Mouse (Mus musculus): ENCODE data around the gene Ppp2r1b. TPM values are rescaled to one million over a fixed set of nuclear protein-coding genes. Genes with fewer than 3 reads are reported as not detected.

Ppp2r1b gene
- polyA plus RNA-seq, 2 experiments, result 25.2 to 51.0 TPM

DNA sequence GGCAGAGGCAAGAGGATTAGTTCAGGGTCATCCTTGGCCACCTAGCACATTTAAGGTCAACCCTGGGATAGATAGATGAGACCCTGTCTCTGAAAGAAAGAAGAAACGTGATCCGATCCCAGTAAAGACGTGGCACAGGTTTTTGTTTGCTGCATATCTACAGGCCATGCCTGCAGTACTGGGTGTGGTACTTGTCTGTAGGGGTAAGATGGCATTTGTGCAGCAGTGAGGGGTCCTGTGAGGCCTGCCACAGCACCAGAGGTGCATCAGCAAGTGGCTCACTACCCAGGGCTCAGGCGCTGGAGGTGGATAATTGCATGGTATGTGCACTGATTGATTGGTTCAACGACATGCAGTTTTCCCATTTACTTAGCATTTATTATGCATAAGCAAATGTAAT lies 31.3 kb upstream of the Ppp2r1b start:
- Histone ChIP-seq H3K4me1 (ENCODE audit: control insufficient read depth, insufficient read depth, low read length) (no peaks in the 10 kb centered on the region), H3K27me3 (ENCODE audit: control insufficient read depth, insufficient read depth, low read length) (no peaks in the 10 kb centered on the region), H3K27ac (replicated peaks; ENCODE audit: low read depth, low read length) (no peak overlapping the region), H3K9me3 (ENCODE audit: control insufficient read depth, low read length) (no peaks in the 10 kb centered on the region), H3K4me3 (replicated peaks; ENCODE audit: low read length) (no peak overlapping the region), H3K4me2 (replicated peaks; ENCODE audit: low read depth, low read length, severe bottlenecking) (no peak overlapping the region), H3K36me3 (ENCODE audit: control insufficient read depth, insufficient read depth, low read length) (peaks cover 52% of the 10 kb centered on the region), H3K9ac (ENCODE audit: low read depth, low read length, severe bottlenecking) (no peak overlapping the region)
- no peak for TF ChIP-seq POLR2A (IDR thresholded peaks at IDR 0.05; ENCODE audit: borderline replicate concordance, extremely low read depth, insufficient read depth, insufficient read length)
- ATAC-seq (ENCODE audit: low FRiP score, low read depth), result no peak
- DNase-seq (ENCODE audit: low spot score), result no peak
- 95% methylated on average over 5 of the region's 5 CpGs for WGBS

DNA sequence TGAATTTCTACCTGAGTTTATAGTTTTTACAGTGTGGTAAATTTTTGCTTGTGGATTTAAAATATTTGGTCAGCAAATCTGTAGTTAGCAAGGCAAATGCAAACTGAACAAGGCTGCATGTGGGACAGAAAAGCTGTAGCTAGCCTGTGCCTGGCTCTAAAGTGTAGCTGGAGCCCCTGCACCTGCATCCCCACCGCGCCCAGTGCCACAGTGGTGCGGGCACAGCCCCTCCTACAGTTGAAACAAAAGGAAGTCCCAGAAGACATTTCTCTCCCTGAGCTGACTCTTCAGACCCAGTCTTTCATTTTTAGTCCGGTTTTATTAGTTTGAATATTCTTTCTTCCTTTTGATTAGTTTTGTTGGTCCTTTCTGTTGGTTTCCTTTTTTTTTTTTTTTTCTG lies 29.4 kb upstream of the Ppp2r1b start:
- peaks cover 42% of the 10 kb centered on the region for H3K36me3 ChIP-seq (ENCODE audit: control insufficient read depth, insufficient read depth, low read length)
- H3K4me2 ChIP-seq (replicated peaks; ENCODE audit: low read depth, low read length, severe bottlenecking), result no peak overlapping the region
- H3K27me3 ChIP-seq (ENCODE audit: control insufficient read depth, insufficient read depth, low read length), result no peaks in the 10 kb centered on the region
- ATAC-seq (ENCODE audit: low FRiP score, low read depth) (no peak), DNase-seq (ENCODE audit: low spot score) (no peak)
- no peaks in the 10 kb centered on the region for H3K9me3 ChIP-seq (ENCODE audit: control insufficient read depth, low read length)
- H3K9ac ChIP-seq (ENCODE audit: low read depth, low read length, severe bottlenecking), result no peak overlapping the region
- 91% methylated on average over 4 of the region's 4 CpGs for WGBS
- no peaks in the 10 kb centered on the region for H3K4me1 ChIP-seq (ENCODE audit: control insufficient read depth, insufficient read depth, low read length)
- no peak overlapping the region for H3K4me3 ChIP-seq (replicated peaks; ENCODE audit: low read length)
- TF ChIP-seq POLR2A (IDR thresholded peaks at IDR 0.05; ENCODE audit: borderline replicate concordance, extremely low read depth, insufficient read depth, insufficient read length), result no peak
- H3K27ac ChIP-seq (replicated peaks; ENCODE audit: low read depth, low read length), result no peak overlapping the region

DNA sequence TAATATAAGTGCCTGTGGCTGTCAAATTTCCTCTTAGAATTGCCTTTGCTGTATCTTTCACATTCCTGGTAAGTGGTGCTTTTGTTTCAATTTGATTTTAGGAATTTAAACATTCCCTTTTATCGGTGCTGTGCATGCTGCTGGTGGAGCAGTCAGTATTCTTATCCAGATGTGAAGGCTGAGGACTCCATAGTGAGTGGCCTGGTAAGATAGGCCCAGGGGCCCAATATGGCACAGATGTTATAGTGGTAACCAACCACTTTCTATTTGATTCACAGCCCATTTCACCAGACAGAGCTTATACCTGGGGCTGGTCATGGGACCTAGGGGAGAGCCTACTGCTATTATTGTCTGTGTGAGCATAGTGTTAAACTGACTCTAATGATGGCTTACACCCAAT lies 28.6 kb upstream of the Ppp2r1b start:
- ATAC-seq (ENCODE audit: low FRiP score, low read depth) (no peak), DNase-seq (ENCODE audit: low spot score) (no peak)
- Histone ChIP-seq H3K27ac (replicated peaks; ENCODE audit: low read depth, low read length) (no peak overlapping the region), H3K4me3 (replicated peaks; ENCODE audit: low read length) (no peak overlapping the region), H3K4me1 (ENCODE audit: control insufficient read depth, insufficient read depth, low read length) (no peaks in the 10 kb centered on the region), H3K9me3 (ENCODE audit: control insufficient read depth, low read length) (no peaks in the 10 kb centered on the region), H3K27me3 (ENCODE audit: control insufficient read depth, insufficient read depth, low read length) (no peaks in the 10 kb centered on the region), H3K4me2 (replicated peaks; ENCODE audit: low read depth, low read length, severe bottlenecking) (no peak overlapping the region), H3K9ac (ENCODE audit: low read depth, low read length, severe bottlenecking) (no peak overlapping the region), H3K36me3 (ENCODE audit: control insufficient read depth, insufficient read depth, low read length) (peaks cover 38% of the 10 kb centered on the region)
- TF ChIP-seq POLR2A (IDR thresholded peaks at IDR 0.05; ENCODE audit: borderline replicate concordance, extremely low read depth, insufficient read depth, insufficient read length), result no peak
- 94% methylated on average over 1 of the region's 1 CpGs for WGBS

DNA sequence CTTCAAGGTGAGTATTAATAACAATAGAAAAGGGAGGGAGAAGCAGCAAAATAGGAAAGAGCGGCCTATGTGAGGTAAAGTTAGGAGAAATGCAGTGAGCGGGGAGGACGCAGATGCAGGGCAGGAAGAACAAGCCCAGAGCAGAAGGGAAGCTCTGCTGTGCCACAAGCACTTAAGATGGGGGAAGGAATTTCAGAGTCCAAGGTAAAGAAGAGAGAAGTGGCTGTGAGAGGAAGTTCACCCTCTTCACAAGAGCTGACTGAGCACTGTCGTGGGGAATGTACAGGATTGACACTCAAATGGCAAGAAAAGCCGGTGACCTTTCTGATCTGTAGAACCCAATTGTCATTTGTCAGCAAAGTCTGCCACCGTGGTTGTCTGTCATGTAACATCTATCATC lies 27.1 kb upstream of the Ppp2r1b start:
- DNase-seq (ENCODE audit: low spot score) (no peak), ATAC-seq (ENCODE audit: low FRiP score, low read depth) (no peak)
- Histone ChIP-seq H3K36me3 (ENCODE audit: control insufficient read depth, insufficient read depth, low read length) (peaks cover 47% of the 10 kb centered on the region), H3K4me1 (ENCODE audit: control insufficient read depth, insufficient read depth, low read length) (no peaks in the 10 kb centered on the region), H3K9ac (ENCODE audit: low read depth, low read length, severe bottlenecking) (no peak overlapping the region), H3K4me2 (replicated peaks; ENCODE audit: low read depth, low read length, severe bottlenecking) (no peak overlapping the region), H3K9me3 (ENCODE audit: control insufficient read depth, low read length) (no peaks in the 10 kb centered on the region), H3K27ac (replicated peaks; ENCODE audit: low read depth, low read length) (no peak overlapping the region), H3K27me3 (ENCODE audit: control insufficient read depth, insufficient read depth, low read length) (no peaks in the 10 kb centered on the region), H3K4me3 (replicated peaks; ENCODE audit: low read length) (no peak overlapping the region)
- WGBS, result 88% methylated on average over 6 of the region's 6 CpGs
- TF ChIP-seq POLR2A (IDR thresholded peaks at IDR 0.05; ENCODE audit: borderline replicate concordance, extremely low read depth, insufficient read depth, insufficient read length), result no peak

DNA sequence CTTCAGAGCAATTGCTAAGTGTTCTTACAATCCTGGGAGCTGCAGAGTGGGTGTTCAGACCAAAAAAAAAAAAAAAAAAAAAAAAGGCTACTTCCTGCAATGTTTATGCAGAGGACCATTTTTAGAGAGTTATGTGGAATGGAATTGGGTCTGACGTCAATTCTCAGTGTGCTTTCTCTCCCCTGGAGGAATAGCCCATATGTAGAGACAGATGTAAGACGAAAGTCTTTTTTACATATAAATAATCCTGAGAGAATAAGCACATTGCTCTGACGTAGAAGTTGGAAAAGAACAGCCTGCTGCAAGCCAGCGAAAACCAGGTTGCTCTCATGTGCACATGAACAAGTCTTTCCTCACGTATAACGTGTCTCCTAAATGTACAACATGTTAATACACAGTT lies 25.4 kb upstream of the Ppp2r1b start:
- H3K4me2 ChIP-seq (replicated peaks; ENCODE audit: low read depth, low read length, severe bottlenecking), result no peak overlapping the region
- peaks cover 38% of the 10 kb centered on the region for H3K36me3 ChIP-seq (ENCODE audit: control insufficient read depth, insufficient read depth, low read length)
- no peak overlapping the region for H3K27ac ChIP-seq (replicated peaks; ENCODE audit: low read depth, low read length)
- H3K9ac ChIP-seq (ENCODE audit: low read depth, low read length, severe bottlenecking), result no peak overlapping the region
- H3K4me3 ChIP-seq (replicated peaks; ENCODE audit: low read length), result no peak overlapping the region
- 92% methylated on average over 6 of the region's 6 CpGs for WGBS
- no peak for ATAC-seq (ENCODE audit: low FRiP score, low read depth)
- no peak for TF ChIP-seq POLR2A (IDR thresholded peaks at IDR 0.05; ENCODE audit: borderline replicate concordance, extremely low read depth, insufficient read depth, insufficient read length)
- no peaks in the 10 kb centered on the region for H3K27me3 ChIP-seq (ENCODE audit: control insufficient read depth, insufficient read depth, low read length)
- no peaks in the 10 kb centered on the region for H3K4me1 ChIP-seq (ENCODE audit: control insufficient read depth, insufficient read depth, low read length)
- no peaks in the 10 kb centered on the region for H3K9me3 ChIP-seq (ENCODE audit: control insufficient read depth, low read length)
- DNase-seq (ENCODE audit: low spot score), result no peak

DNA sequence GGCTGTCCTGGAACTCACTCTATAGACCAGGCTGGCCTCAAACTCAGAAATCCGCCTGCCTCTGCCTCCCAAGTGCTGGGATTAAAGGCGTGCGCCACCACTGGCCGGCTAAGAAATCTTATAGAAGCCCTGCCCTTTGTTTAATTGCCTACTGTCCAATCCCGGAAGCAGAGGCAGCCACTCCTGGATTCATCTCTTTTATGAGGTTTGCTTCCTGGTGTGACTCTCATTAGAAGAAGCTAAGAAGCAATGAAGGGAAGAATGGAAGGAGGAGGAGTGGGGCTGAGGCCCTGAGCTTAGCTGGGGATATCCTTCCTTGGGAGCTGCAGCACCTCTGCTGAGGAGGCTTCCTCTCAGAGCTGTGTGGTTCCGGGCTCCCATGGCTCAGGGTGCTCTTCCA lies 23.4 kb upstream of the Ppp2r1b start:
- WGBS, result 96% methylated on average over 6 of the region's 6 CpGs
- H3K4me1 ChIP-seq (ENCODE audit: control insufficient read depth, insufficient read depth, low read length), result no peaks in the 10 kb centered on the region
- no peak for DNase-seq (ENCODE audit: low spot score)
- H3K9me3 ChIP-seq (ENCODE audit: control insufficient read depth, low read length), result no peaks in the 10 kb centered on the region
- no peak overlapping the region for H3K4me3 ChIP-seq (replicated peaks; ENCODE audit: low read length)
- H3K4me2 ChIP-seq (replicated peaks; ENCODE audit: low read depth, low read length, severe bottlenecking), result no peak overlapping the region
- H3K27me3 ChIP-seq (ENCODE audit: control insufficient read depth, insufficient read depth, low read length), result no peaks in the 10 kb centered on the region
- TF ChIP-seq POLR2A (IDR thresholded peaks at IDR 0.05; ENCODE audit: borderline replicate concordance, extremely low read depth, insufficient read depth, insufficient read length), result no peak
- no peak overlapping the region for H3K9ac ChIP-seq (ENCODE audit: low read depth, low read length, severe bottlenecking)
- no peak for ATAC-seq (ENCODE audit: low FRiP score, low read depth)
- peaks cover 35% of the 10 kb centered on the region for H3K36me3 ChIP-seq (ENCODE audit: control insufficient read depth, insufficient read depth, low read length)
- H3K27ac ChIP-seq (replicated peaks; ENCODE audit: low read depth, low read length), result no peak overlapping the region

Measured in limb, embryonic 14.5 days (tissue).